Mouse (Mus musculus) macrophage (primary cell): Measurements from ENCODE around the gene Slc12a1. TPM values are rescaled to one million over a fixed set of nuclear protein-coding genes. Genes with fewer than 3 reads are reported as not detected.
"Not testable (repeated sequence)": the region's sequence is repeated elsewhere in the genome, so short reads cannot be mapped to it uniquely, and the experiment has no call there.

Experiments used
- H3K27ac ChIP-seq: fragments of 350-480 bp; formaldehyde crosslinking; 2 replicates; pipeline ENCODE4 v1.9.0; 2021
- H3K36me3 ChIP-seq: fragments of 350-480 bp; formaldehyde crosslinking; 2 replicates; pipeline ENCODE4 v1.9.0; 2021; ENCODE audit errors: inconsistent target
- H3K4me3 ChIP-seq: fragments of 350-480 bp; formaldehyde crosslinking; 2 replicates; pipeline ENCODE4 v1.9.0; 2021; ENCODE audit errors: inconsistent target
- H3K79me2 ChIP-seq: fragments of 350-480 bp; formaldehyde crosslinking; 2 replicates; pipeline ENCODE4 v1.9.0; 2021; ENCODE audit errors: inconsistent target
- WGBS: methylation state at CpG from one replicate; pipeline ENCODE4 v1.1.7; 2026; ENCODE audit warnings: inconsistent platforms; ENCODE audit not compliant: missing documents; 5-methylcytosine and 5-hydroxymethylcytosine counted together
- polyA plus RNA-seq: library from polyadenylated mRNA; stranded (reverse); fragments of 250-400 nt; gene quantifications from 3 replicates; pipeline ENCODE4 v1.2.4, GENCODE M21; 2018; ENCODE audit warnings: inconsistent platforms
- total RNA-seq, 78 experiments: library from RNA; depleted of rRNA; stranded (reverse); fragments of 250-400 nt; gene quantifications; 1 replicate in 9 of 78; 2 replicates in 24 of 78; 3 replicates in 43 of 78; 4 replicates in 2 of 78; pipeline ENCODE4 v1.2.4; 2018; ENCODE audit warnings: inconsistent platforms in 56 of 78

Slc12a1 gene
- total RNA-seq (2018; cell fraction: chromatin; rRNA removed): not detected
- total RNA-seq (2018; cell fraction: cytosol; rRNA removed): not detected
- total RNA-seq (2018; cell fraction: nucleus; rRNA removed): not detected
- polyA plus RNA-seq: not detected in 3 replicates

DNA sequence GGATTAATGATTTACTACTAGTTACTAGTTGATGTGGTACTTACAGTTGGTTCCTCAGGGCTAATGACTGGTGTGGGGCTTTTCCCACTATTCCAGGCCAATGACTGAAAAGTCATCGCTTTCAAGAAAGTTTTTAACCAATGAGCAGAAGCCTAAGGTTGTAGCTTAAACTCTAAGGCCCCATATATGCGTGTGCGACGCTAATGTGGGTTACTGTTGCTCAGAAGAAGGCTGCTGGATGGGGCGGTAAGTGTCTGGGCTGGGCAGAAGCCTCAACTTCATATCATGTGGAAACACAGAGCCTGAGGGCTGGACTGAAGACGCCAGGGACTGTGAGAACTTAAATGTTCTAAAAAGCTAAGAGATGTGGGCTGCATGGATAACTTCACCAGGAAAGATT is at the start of gene Slc12a1:
Gene Slc12a1, plus strand, starts transcription at position 118 of the 400 bp plus-strand sequence.
- WGBS: 88% methylated on average over 6 of the region's 6 CpGs
- Histone ChIP-seq H3K4me3 (no peak within 1 kb of the TSS), H3K27ac (no peak within 1 kb of the TSS), H3K36me3 (no peaks in the 10 kb centered on the region), H3K79me2 (no peaks in the 10 kb centered on the region)

- 93% methylated on average over 13 of the region's 13 CpGs for WGBS
Observed at GRCm38 (mm10) chr2:125104491-125104890, 47.8 kb upstream of the Slc12a1 start.

DNA sequence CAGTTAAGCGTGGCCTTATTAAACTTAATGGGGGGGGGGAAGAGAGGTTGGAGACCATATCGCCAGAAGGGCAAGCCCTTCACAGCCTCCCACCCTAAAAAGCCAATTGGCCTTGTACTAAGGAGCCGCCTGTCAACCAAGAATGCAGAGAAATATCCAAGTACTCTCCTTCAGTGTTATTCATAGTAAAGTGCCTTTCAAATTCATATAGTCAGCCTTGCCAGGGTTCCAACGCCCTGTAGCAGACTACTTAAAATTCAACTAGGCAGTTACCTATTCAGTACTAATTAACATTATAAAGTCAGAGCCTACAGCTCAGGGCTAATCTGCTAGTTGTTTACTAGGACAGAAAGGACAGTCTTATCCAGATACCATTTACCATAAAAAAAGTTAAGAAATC is 45.8 kb upstream of the Slc12a1 start:
- WGBS: 91% methylated on average over 4 of the region's 4 CpGs
- not testable (repeated sequence) for H3K36me3 ChIP-seq

More at GRCm38 (mm10) chr2:125104491-125104890, 47.8 kb upstream of the Slc12a1 start:
- H3K79me2 ChIP-seq, H3K36me3 ChIP-seq, H3K27ac ChIP-seq, H3K4me3 ChIP-seq: not testable (repeated sequence)

DNA sequence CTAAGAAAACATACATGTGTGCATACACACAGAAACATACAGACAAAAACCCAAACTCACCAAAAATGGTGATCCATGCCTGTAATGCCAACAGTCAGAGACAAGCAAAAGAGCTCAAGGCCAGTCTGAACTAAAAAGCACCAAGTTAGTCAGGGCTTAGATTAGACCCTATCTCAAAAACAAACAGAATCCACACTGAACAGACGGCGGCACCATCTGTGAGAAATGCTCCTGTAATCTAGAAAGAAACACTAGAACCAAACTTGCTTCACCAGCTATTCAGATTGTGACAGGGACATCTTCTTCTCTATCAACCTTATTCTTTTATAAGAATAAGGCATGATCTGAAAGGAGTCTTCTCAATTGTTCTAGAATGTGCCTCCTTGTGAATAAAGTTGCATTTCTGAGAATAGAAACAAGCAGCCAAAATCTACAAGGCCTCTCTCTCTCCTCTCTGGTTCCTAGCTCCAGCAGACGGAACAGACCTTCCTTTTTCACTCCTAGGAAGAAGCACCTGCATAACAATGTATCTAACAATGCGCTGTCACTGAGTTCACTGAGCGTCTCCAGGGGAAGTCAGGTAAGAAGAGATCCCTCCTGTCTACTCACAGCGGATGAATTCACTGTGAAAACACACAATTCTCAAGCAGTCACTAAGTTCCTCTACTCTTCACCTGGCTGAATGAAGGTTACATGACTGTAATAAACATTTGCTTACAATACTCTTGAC is 32.8 kb upstream of the Slc12a1 start:
- H3K27ac ChIP-seq: no peak overlapping the region
- H3K4me3 ChIP-seq: no peak overlapping the region
- H3K79me2 ChIP-seq: peaks cover 84% of the 10 kb centered on the region
- no peaks in the 10 kb centered on the region for H3K36me3 ChIP-seq
- WGBS: 98% methylated on average over 6 of the region's 6 CpGs

More for the DNA sequence above, 45.8 kb upstream of the Slc12a1 start:
- not testable (repeated sequence) for H3K4me3 ChIP-seq, H3K79me2 ChIP-seq, H3K27ac ChIP-seq

- H3K27ac ChIP-seq: peak overlapping the region; percentile 46
Observed at GRCm38 (mm10) chr2:125122288-125122623, 30.0 kb upstream of the Slc12a1 start.

GRCm38 (mm10) chr2:125122624-125123476 is 29.5 kb upstream of the Slc12a1 start:
- peak overlapping the region; percentile 55 for H3K4me3 ChIP-seq

More at GRCm38 (mm10) chr2:125122288-125122623, 30.0 kb upstream of the Slc12a1 start:
- Histone ChIP-seq H3K4me3 (peak overlapping the region; percentile 55), H3K36me3 (no peaks in the 10 kb centered on the region), H3K79me2 (peaks cover 57% of the 10 kb centered on the region)
- WGBS: 27% methylated on average over 4 of the region's 4 CpGs

DNA sequence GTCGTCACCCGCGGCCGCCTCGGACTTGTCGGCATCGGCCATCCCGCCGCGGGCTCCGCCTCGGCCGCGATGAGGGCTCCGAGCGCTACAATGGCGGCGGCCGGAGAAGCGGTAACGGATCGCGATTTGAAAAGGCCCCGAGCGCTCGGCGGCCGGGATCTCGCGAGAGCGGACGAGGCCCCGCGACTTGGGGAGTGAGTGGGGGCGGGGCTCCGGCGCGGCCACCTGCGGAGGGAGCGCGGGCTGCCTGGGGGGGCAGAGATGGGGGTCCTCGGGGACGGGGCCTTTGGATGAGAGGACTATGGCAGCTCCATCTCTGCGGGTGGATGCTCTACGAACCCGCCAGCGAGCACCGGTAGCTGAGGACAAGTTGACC is 28.8 kb upstream of the Slc12a1 start, which contains the start of gene Myef2:
Gene Myef2, minus strand, starts transcription at position 185 of the 376 bp plus-strand sequence.
- peak within 1 kb of the TSS; percentile 55 for H3K4me3 ChIP-seq
- H3K27ac ChIP-seq: peak within 1 kb of the TSS; percentile 46
- H3K79me2 ChIP-seq: peaks cover 45% of the 10 kb centered on the region
- H3K36me3 ChIP-seq: no peaks in the 10 kb centered on the region
- WGBS: under 1% methylated on average over 27 of the region's 48 CpGs

More at GRCm38 (mm10) chr2:125122624-125123476, 29.5 kb upstream of the Slc12a1 start:
- WGBS: 6% methylated on average over 34 of the region's 59 CpGs
- peak overlapping the region; percentile 46 for H3K27ac ChIP-seq
- no peaks in the 10 kb centered on the region for H3K36me3 ChIP-seq
- H3K79me2 ChIP-seq: peaks cover 51% of the 10 kb centered on the region

DNA sequence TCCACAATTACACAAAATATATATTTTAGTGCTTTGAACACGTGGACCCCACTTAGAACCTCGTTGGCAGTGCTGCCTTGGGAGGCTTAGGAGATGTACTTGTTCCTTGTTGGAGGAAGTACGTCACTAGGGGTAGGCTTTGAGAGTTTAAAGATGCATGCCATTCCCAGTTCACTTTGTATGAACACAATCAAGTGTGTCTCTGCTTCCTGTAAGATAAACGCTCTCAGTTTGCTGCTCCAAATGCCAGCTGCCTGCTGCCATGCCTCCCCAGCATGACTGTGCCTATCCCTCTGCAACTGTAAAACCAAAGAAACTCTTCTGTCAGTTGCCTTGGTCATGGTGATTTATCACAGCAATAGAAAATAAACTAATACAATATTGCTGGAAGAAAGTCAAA is 26.5 kb upstream of the Slc12a1 start:
- H3K36me3 ChIP-seq: no peaks in the 10 kb centered on the region
- no peak overlapping the region for H3K27ac ChIP-seq
- no peak overlapping the region for H3K4me3 ChIP-seq
- WGBS: 36% methylated on average over 4 of the region's 4 CpGs
- peaks cover 21% of the 10 kb centered on the region for H3K79me2 ChIP-seq

DNA sequence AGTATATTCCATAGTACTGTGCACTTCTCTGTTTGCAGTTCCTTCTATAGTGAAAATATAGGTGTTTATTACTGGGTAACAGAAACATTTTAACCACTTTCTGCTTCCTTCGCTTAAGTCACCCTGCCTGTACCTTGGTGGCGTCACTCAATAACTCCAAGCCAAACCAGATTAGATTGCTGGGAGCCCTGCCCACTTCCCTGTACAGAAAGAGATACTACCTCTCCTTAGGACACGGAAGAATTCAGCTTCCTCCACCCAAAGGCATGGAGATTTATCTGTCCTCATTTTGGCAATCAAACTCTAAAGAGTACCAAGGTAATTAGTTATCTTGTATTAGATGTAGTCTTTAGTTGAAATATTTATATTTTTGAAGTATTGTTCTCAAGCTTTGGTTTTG is 25.5 kb upstream of the Slc12a1 start:
- no peak overlapping the region for H3K27ac ChIP-seq
- no peaks in the 10 kb centered on the region for H3K36me3 ChIP-seq
- peaks cover 12% of the 10 kb centered on the region for H3K79me2 ChIP-seq
- H3K4me3 ChIP-seq: no peak overlapping the region
- 81% methylated on average over 3 of the region's 3 CpGs for WGBS

GRCm38 (mm10) chr2:125134113-125134512 is 18.2 kb upstream of the Slc12a1 start:
- Histone ChIP-seq H3K36me3 (no peaks in the 10 kb centered on the region), H3K79me2 (no peaks in the 10 kb centered on the region), H3K4me3 (no peak overlapping the region), H3K27ac (no peak overlapping the region)
- WGBS: 55% methylated on average over 4 of the region's 4 CpGs

DNA sequence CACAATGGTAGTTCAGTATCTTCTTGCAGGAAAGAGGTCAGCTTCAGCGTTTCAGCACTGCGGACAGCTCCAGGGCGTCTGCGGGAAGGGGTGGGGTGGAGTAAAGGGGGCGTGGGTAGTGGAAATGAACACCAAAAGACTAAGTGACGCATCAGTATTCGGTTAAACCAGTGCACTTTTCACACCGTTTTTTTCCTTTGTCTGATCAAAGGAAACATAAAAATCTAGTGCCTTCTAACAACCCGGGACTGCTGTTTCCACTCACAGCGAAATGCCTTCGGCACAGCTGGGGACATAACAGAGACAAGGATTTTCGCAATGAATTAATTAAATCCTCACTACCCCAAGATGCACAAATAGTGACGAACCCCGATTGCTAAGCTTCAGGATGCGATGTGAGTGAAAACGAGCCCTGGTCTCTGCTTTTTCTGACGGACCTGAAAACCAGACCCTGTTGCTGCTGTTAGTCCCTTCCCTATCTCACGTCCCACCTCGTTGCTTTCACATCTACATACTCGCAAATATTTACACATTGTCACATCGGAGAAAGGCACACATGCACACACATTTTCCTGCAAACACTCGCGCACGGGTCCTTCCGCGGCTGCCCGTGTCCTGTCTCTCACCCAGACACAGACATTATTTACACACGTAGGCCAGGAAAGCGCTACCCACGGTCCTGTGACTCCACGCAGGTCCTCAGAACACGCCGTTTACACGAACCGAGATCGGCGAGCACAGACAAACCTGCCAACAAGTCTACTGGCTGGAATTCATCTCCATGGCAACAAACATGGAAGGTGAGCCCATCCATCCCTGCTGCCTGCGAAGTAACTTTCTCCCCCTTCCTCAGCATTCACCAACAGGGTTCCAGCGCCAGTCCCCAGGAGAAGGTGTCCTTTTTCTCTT is 16.1 kb upstream of the Slc12a1 start, which contains the start of gene Ctxn2:
Gene Ctxn2, plus strand, starts transcription at position 790 of the 909 bp plus-strand sequence.
- WGBS: 4% methylated on average over 39 of the region's 39 CpGs
- Histone ChIP-seq H3K79me2 (no peaks in the 10 kb centered on the region), H3K36me3 (no peaks in the 10 kb centered on the region), H3K4me3 (no peak within 1 kb of the TSS), H3K27ac (no peak within 1 kb of the TSS)

DNA sequence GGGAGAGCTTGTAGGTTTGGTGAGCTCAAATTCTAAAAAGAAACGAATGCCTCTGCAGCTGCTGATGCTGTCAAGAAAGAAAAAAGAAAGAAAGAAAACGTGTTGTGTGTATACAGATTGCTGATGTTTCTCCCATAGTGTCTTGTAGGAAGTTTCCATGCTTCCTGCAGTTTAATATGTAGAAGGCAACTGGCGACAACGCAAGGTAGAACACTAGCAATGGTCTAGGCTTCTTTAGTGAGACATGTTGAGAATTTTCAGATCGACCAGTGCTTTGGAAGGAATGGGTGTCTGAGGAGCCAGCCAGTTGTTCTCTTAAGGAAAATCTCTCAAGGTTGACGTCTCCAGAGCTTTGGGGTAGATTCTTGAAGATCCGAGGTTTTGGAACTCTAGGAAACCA is 15.5 kb upstream of the Slc12a1 start:
- Histone ChIP-seq H3K36me3 (no peaks in the 10 kb centered on the region), H3K27ac (no peak overlapping the region), H3K4me3 (no peak overlapping the region), H3K79me2 (no peaks in the 10 kb centered on the region)
- 36% methylated on average over 7 of the region's 7 CpGs for WGBS

DNA sequence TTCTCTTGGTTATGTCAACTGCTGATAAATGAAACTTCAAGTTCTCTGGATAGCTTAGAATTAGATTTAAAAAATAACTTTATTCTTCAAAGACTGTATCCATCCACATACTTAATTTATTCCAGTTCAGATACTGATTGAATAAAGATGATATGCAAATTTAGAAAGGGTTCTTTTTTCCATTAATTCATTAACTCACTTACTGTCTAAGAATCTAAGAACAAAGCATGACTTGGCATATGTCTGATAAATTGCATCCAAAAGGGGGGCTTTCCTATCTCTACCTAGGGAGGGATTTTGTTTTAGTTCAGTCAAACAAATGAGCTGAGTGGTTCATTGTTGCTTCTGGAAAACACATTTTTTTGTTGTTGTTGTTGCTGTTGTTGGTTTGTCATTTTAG is 10.0 kb upstream of the Slc12a1 start:
- H3K36me3 ChIP-seq: no peaks in the 10 kb centered on the region
- no peak overlapping the region for H3K27ac ChIP-seq
- no peak overlapping the region for H3K4me3 ChIP-seq
- no peaks in the 10 kb centered on the region for H3K79me2 ChIP-seq

GRCm38 (mm10) chr2:125154294-125154693 is 2.0 kb downstream of the Slc12a1 start:
- Histone ChIP-seq H3K79me2 (no peaks in the 10 kb centered on the region), H3K4me3 (no peak overlapping the region), H3K36me3 (no peaks in the 10 kb centered on the region), H3K27ac (no peak overlapping the region)
- WGBS: 90% methylated on average over 9 of the region's 9 CpGs
